Mouse (Mus musculus) testis, adult 2 months (tissue): ENCODE measurements at regions not wholly inside any gene's neighbourhood (a gene's known extent, or its start where the extent isn't known, plus 50 kb on each side); places are given as distances from the start of the nearest gene placed in this dataset.

Experiments used
- H3K27ac ChIP-seq: fragments of 200-500 bp; 2 replicates; pipeline ENCODE4 v1.5.1; 2012; ENCODE audit warnings: low read depth, low read length; ENCODE audit not compliant: control insufficient read depth, insufficient read depth
- H3K27me3 ChIP-seq: fragments of 200-500 bp; 2 replicates; pipeline ENCODE4 v1.6.1; 2012; ENCODE audit warnings: mild to moderate bottlenecking, low read length, moderate library complexity; ENCODE audit not compliant: control insufficient read depth, insufficient read depth
- H3K36me3 ChIP-seq: fragments of 200-500 bp; 2 replicates; pipeline ENCODE4 v1.6.1; 2012; ENCODE audit warnings: mild to moderate bottlenecking, low read length; ENCODE audit not compliant: control insufficient read depth, insufficient read depth
- H3K4me1 ChIP-seq: fragments of 200-500 bp; 2 replicates; pipeline ENCODE4 v1.6.1; 2012; ENCODE audit warnings: low read length; ENCODE audit not compliant: control insufficient read depth, insufficient read depth
- H3K4me3 ChIP-seq: fragments of 200-500 bp; 2 replicates; pipeline ENCODE4 v1.5.1; 2012; ENCODE audit warnings: low read depth, mild to moderate bottlenecking, low read length, moderate library complexity, mixed read lengths; ENCODE audit not compliant: control insufficient read depth
- CTCF ChIP-seq: fragments of 200-500 bp; IDR thresholded peaks from 2 replicates; pipeline ENCODE4 v1.5.1; 2012; ENCODE audit warnings: low read depth, mild to moderate bottlenecking, inconsistent platforms, low read length, moderate library complexity; ENCODE audit not compliant: control insufficient read depth, insufficient read depth, insufficient replicate concordance
- POLR2A ChIP-seq: fragments of 200-500 bp; IDR thresholded peaks from 2 replicates; pipeline ENCODE4 v1.6.1; 2012; ENCODE audit warnings: low read depth, mild to moderate bottlenecking, inconsistent platforms, low read length, moderate library complexity; ENCODE audit not compliant: control insufficient read depth

GRCm38 (mm10) chr12:25650237-25650636, 553.3 kb upstream of the Id2 start:
- Histone ChIP-seq H3K36me3 (no peaks in the 10 kb centered on the region), H3K4me3 (no peak overlapping the region), H3K27ac (no peak overlapping the region), H3K27me3 (no peaks in the 10 kb centered on the region), H3K4me1 (no peaks in the 10 kb centered on the region)
- no peak for TF ChIP-seq POLR2A
- TF ChIP-seq CTCF = no peak

GRCm38 (mm10) chr12:25628081-25628480, 531.1 kb upstream of the Id2 start:
- H3K36me3 ChIP-seq = no peaks in the 10 kb centered on the region
- no peak overlapping the region for H3K4me3 ChIP-seq
- TF ChIP-seq CTCF (no peak), POLR2A (no peak)
- H3K27ac ChIP-seq = no peak overlapping the region
- H3K4me1 ChIP-seq = no peaks in the 10 kb centered on the region
- H3K27me3 ChIP-seq = no peaks in the 10 kb centered on the region

GRCm38 (mm10) chr12:25625858-25626257, 528.9 kb upstream of the Id2 start:
- Histone ChIP-seq H3K27me3 (no peaks in the 10 kb centered on the region), H3K36me3 (no peaks in the 10 kb centered on the region), H3K4me1 (no peaks in the 10 kb centered on the region), H3K4me3 (no peak overlapping the region), H3K27ac (no peak overlapping the region)
- TF ChIP-seq POLR2A = no peak
- no peak for TF ChIP-seq CTCF

- no peak overlapping the region for H3K27ac ChIP-seq
- H3K27me3 ChIP-seq = no peaks in the 10 kb centered on the region
Observed at GRCm38 (mm10) chr12:25623449-25623848, 526.5 kb upstream of the Id2 start.

DNA sequence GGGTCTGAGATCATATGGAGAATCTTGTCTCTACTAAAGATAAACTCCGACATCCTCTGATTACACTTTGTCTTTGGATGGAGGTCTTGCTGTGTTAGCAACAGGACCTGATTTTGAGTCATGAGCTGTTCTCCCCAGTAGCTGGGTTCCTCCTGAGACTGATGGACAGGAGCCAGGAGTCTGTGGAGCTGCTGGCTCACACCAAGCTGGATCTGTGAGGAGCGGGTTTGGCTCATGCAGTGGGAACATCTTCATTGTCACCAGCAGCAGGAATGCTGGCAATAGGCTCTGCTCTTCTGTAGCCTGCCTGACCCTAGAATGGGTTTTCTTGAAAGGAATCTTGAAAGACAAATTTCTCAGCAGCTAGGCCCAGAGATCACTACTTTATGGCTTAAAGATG, 524.2 kb upstream of the Id2 start:
- Histone ChIP-seq H3K27me3 (no peaks in the 10 kb centered on the region), H3K36me3 (no peaks in the 10 kb centered on the region), H3K4me1 (no peaks in the 10 kb centered on the region), H3K4me3 (no peak overlapping the region), H3K27ac (no peak overlapping the region)
- TF ChIP-seq POLR2A (no peak), CTCF (no peak)

More at GRCm38 (mm10) chr12:25623449-25623848, 526.5 kb upstream of the Id2 start:
- Histone ChIP-seq H3K4me3 (no peak overlapping the region), H3K4me1 (no peaks in the 10 kb centered on the region), H3K36me3 (no peaks in the 10 kb centered on the region)
- no peak for TF ChIP-seq POLR2A
- TF ChIP-seq CTCF = no peak

- H3K36me3 ChIP-seq = no peaks in the 10 kb centered on the region
- no peak for TF ChIP-seq CTCF
- TF ChIP-seq POLR2A = no peak
- H3K4me3 ChIP-seq = no peak overlapping the region
- H3K4me1 ChIP-seq = no peaks in the 10 kb centered on the region
- no peaks in the 10 kb centered on the region for H3K27me3 ChIP-seq
- H3K27ac ChIP-seq = no peak overlapping the region
Observed at GRCm38 (mm10) chr12:25617521-25617920, 520.6 kb upstream of the Id2 start.

- Histone ChIP-seq H3K36me3 (no peaks in the 10 kb centered on the region), H3K27ac (no peak overlapping the region)
Observed at GRCm38 (mm10) chr12:25615377-25615776, 518.4 kb upstream of the Id2 start.

GRCm38 (mm10) chr12:25613473-25613872, 516.5 kb upstream of the Id2 start:
- Histone ChIP-seq H3K36me3 (no peaks in the 10 kb centered on the region), H3K27me3 (no peaks in the 10 kb centered on the region), H3K4me3 (no peak overlapping the region), H3K4me1 (no peaks in the 10 kb centered on the region), H3K27ac (no peak overlapping the region)
- no peak for TF ChIP-seq POLR2A
- TF ChIP-seq CTCF = no peak

More at GRCm38 (mm10) chr12:25615377-25615776, 518.4 kb upstream of the Id2 start:
- Histone ChIP-seq H3K27me3 (no peaks in the 10 kb centered on the region), H3K4me3 (no peak overlapping the region), H3K4me1 (no peaks in the 10 kb centered on the region)
- TF ChIP-seq CTCF (no peak), POLR2A (no peak)
